Comparison of ENCODE assay signal across 10 mouse cellular contexts in the genomic region with DNA sequence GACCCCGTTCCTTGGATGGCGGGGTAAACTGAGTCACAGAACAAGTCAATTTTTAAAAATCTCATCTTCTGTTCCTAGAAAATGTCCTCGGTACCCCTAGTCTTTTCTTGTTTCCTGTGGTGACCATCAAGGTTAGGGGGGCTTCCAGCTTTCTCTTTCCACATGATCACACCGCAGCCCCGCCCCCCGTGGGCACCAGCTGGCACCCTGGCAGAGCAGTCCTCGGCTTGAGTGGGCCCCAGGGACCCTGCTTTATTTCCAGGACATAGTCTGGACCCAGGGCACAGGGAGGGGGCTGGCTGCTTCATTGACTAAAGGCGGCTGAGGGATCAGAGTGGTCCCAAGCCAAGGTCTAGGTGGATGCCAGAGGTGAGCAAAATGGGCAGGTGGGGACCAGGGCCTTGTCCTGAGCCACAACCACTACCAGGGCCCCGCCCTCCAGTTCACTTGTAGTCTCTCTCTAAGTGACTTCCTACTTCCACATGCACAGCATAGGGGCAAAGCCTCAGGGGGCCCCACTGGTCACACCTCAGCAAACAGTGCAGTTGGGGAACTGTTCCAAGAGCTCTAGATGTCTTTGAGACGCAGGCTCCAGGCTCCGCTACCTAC. TPM values are rescaled to one million over a fixed set of nuclear protein-coding genes. Genes with fewer than 3 reads are reported as not detected.
DNase-seq lines count a peak whose midpoint lies in the region; ATAC-seq and TF ChIP-seq lines count a peak whose summit lies in the region.
"Had no signal": no experiment of that assay in that cellular context is flagged by ENCODE, and none has a peak within 500 bp of the region (broad histone marks: within the 10 kb centered on the region; RNA-seq: fewer than 3 reads in every experiment).

No protein-coding gene starts in this region.

- peak overlapping the region; percentile 60; the same call in 1 of the 2 replicates for H3K9ac ChIP-seq in heart, postnatal 0 days (replicated peaks; ENCODE audit: low read depth, low read length)
- H3K9ac ChIP-seq in forebrain, postnatal 0 days, result peak overlapping the region; percentile 81; the same call in 1 of the 2 replicates
- H3K9ac ChIP-seq in midbrain, embryonic 14.5 days (replicated peaks; ENCODE audit: low read length), result peak overlapping the region; percentile 60

- TF ChIP-seq EP300 in heart, postnatal 0 days (IDR thresholded peaks at IDR 0.05; ENCODE audit: low read depth), result no peak

- H3K27me3 ChIP-seq in heart, postnatal 0 days (ENCODE audit: control insufficient read depth, insufficient read depth, low read length), result peaks cover 69% of the 10 kb centered on the region
- 0 out of 2 replicates have a peak, but pooled peaks cover 7% of the 10 kb centered on the region for H3K27me3 ChIP-seq in forebrain, postnatal 0 days (ENCODE audit: insufficient read depth, low read length)
- peaks cover 67% of the 10 kb centered on the region for H3K27me3 ChIP-seq in midbrain, embryonic 14.5 days (ENCODE audit: control insufficient read depth, insufficient read depth, low read length)

- H3K4me2 ChIP-seq in heart, postnatal 0 days (ENCODE audit: low read depth, low read length), result peak overlapping the region; percentile 99
- peak overlapping the region; percentile 97 for H3K4me2 ChIP-seq in forebrain, postnatal 0 days (ENCODE audit: low read depth)
- peak overlapping the region; percentile 94 for H3K4me2 ChIP-seq in midbrain, embryonic 14.5 days (ENCODE audit: low read length)

- H3K4me1 ChIP-seq in heart, postnatal 0 days (ENCODE audit: control insufficient read depth, insufficient read depth), result no peaks in the 10 kb centered on the region
- H3K4me1 ChIP-seq in brown adipose tissue, adult 24 weeks (ENCODE audit: control insufficient read depth, insufficient read depth, insufficient read length, low read length), result 0 out of 2 replicates have a peak, but pooled peaks cover 2% of the 10 kb centered on the region
- H3K4me1 ChIP-seq in forebrain, postnatal 0 days (ENCODE audit: insufficient read depth), result peaks cover 10% of the 10 kb centered on the region
- peaks cover 24% of the 10 kb centered on the region for H3K4me1 ChIP-seq in midbrain, embryonic 14.5 days (ENCODE audit: control insufficient read depth, insufficient read depth, low read length)

- H3K9me3 ChIP-seq in heart, postnatal 0 days (replicated peaks; ENCODE audit: control insufficient read depth, low read length), result no peaks in the 10 kb centered on the region
- no peaks in the 10 kb centered on the region for H3K9me3 ChIP-seq in forebrain, postnatal 0 days (ENCODE audit: low read length)
- no peaks in the 10 kb centered on the region for H3K9me3 ChIP-seq in midbrain, embryonic 14.5 days (ENCODE audit: control insufficient read depth, low read length)
- H3K9me3 ChIP-seq: G1E had no signal

- no peak for ATAC-seq in heart, postnatal 0 days (ENCODE audit: insufficient read depth, low read depth)
- no peak for ATAC-seq in forebrain, postnatal 0 days
- ATAC-seq in midbrain, embryonic 14.5 days (ENCODE audit: low FRiP score, low TSS enrichment), result no peak
- ATAC-seq: inflammation-experienced regulatory T-cells, adult 6 months had no signal

- no peak for DNase-seq in heart, postnatal 0 days (ENCODE audit: low spot score)
- DNase-seq in heart, postnatal 10 days, result no peak
- no peak for DNase-seq in forebrain, postnatal 0 days
- peak; percentile 40 for DNase-seq in midbrain, embryonic 14.5 days
- no peak for DNase-seq in layer of hippocampus, adult 9-10 months (ENCODE audit: low spot score)
- no peak for DNase-seq in left cerebral cortex, postnatal 36 days (ENCODE audit: low spot score in 2 of 2)
- no peak for DNase-seq in right cerebral cortex, postnatal 10 days (ENCODE audit: low spot score in 2 of 2)

- no peak for TF ChIP-seq CTCF in heart, postnatal 0 days (IDR thresholded peaks at IDR 0.05; ENCODE audit: low read depth)
- TF ChIP-seq CTCF in forebrain, postnatal 0 days (IDR thresholded peaks at IDR 0.05; ENCODE audit: low read depth), result no peak

- H3K27ac ChIP-seq in heart, postnatal 0 days (ENCODE audit: low read depth), result no peak overlapping the region
- no peak overlapping the region for H3K27ac ChIP-seq in brown adipose tissue, adult 24 weeks (replicated peaks; ENCODE audit: low read depth, low read length)
- H3K27ac ChIP-seq in forebrain, postnatal 0 days (ENCODE audit: low read depth, low read length), result peak overlapping the region; percentile 95
- H3K27ac ChIP-seq in midbrain, embryonic 14.5 days (replicated peaks; ENCODE audit: low read depth, low read length), result peak overlapping the region; percentile 82

- H3K4me3 ChIP-seq in heart, postnatal 0 days (ENCODE audit: low read depth, low read length), result peak overlapping the region; percentile 62
- peak overlapping the region; percentile 48 for H3K4me3 ChIP-seq in brown adipose tissue, adult 24 weeks (ENCODE audit: insufficient read depth, low read depth, low read length)
- peak overlapping the region; percentile 50; the same call in 1 of the 2 replicates for H3K4me3 ChIP-seq in forebrain, postnatal 0 days (ENCODE audit: low read depth, low read length)
- peak overlapping the region; percentile 47 for H3K4me3 ChIP-seq in midbrain, embryonic 14.5 days (replicated peaks; ENCODE audit: low read depth, low read length)

- WGBS in heart, postnatal 0 days, result 25% methylated on average over 11 of the region's 11 CpGs
- 19% methylated on average over 11 of the region's 11 CpGs for WGBS in forebrain, postnatal 0 days
- 7% methylated on average over 11 of the region's 11 CpGs for WGBS in midbrain, embryonic 14.5 days

- intact Hi-C loops in heart, postnatal 10 days (cut with DNase I), result loop anchor here (5.0 kb wide), 2 partner anchors 98 to 258 kb away; a partner anchor contains a TSS
- intact Hi-C loops in left cerebral cortex, postnatal 36 days (cut with DNase I), result loop anchor here (5.0 to 10.0 kb wide), 2 partner anchors 98 to 205 kb away; a partner anchor contains a TSS

- no peaks in the 10 kb centered on the region for H3K36me3 ChIP-seq in heart, postnatal 0 days (replicated peaks; ENCODE audit: control insufficient read depth, insufficient read depth, low read length)
- H3K36me3 ChIP-seq in forebrain, postnatal 0 days (ENCODE audit: insufficient read depth), result no peaks in the 10 kb centered on the region
- H3K36me3 ChIP-seq in midbrain, embryonic 14.5 days (ENCODE audit: control insufficient read depth, insufficient read depth, low read length), result no peaks in the 10 kb centered on the region
- H3K36me3 ChIP-seq: G1E had no signal

RNA-seq across cellular contexts. Expression of a gene that starts 8.4 kb away (rescaled TPM):
- total RNA-seq in heart, postnatal 0 days (2014; rRNA removed; ENCODE audit: low replicate concordance), result 16.3 and 18.6 TPM in 2 replicates
- 32.1 and 38.5 TPM in 2 replicates for polyA plus RNA-seq in heart, postnatal 0 days (2015; fragmentation: Nextera tagmentation; extraction: Ambion mirVana)
- total RNA-seq in heart, postnatal 10 days (2021), result 1 to 10 TPM; 2.7 to 4.0 TPM
- not detected in 2 replicates for polyA plus RNA-seq in brown adipose tissue, adult 24 weeks (2012; ENCODE audit: insufficient read depth, insufficient read length, missing spikeins)
- total RNA-seq in forebrain, postnatal 0 days (2014; rRNA removed), result 19.4 and 32.5 TPM in 2 replicates
- 91.4 and 121 TPM in 2 replicates for polyA plus RNA-seq in forebrain, postnatal 0 days (2015; fragmentation: Nextera tagmentation; extraction: Ambion mirVana)
- 0.95 and 1.2 TPM in 2 replicates for polyA plus RNA-seq in midbrain, embryonic 14.5 days (2014; fragmentation: Nextera tagmentation; extraction: Ambion mirVana)
- total RNA-seq in left cerebral cortex, postnatal 36 days (2021), result 100 to 1,000 TPM; 225 to 274 TPM
- total RNA-seq: G1E had no signal
- polyA plus RNA-seq: G1E; inflammation-experienced regulatory T-cells, adult 6 months had no signal

RNA-seq across cellular contexts. Expression of a gene that starts 10.3 kb away (rescaled TPM):
- total RNA-seq in heart, postnatal 0 days (2014; rRNA removed; ENCODE audit: low replicate concordance), result not detected in 2 replicates
- not detected in 2 replicates for polyA plus RNA-seq in heart, postnatal 0 days (2015; fragmentation: Nextera tagmentation; extraction: Ambion mirVana)
- not detected for total RNA-seq in heart, postnatal 10 days (2021)
- not detected in 2 replicates for polyA plus RNA-seq in brown adipose tissue, adult 24 weeks (2012; ENCODE audit: insufficient read depth, insufficient read length, missing spikeins)
- 133 and 140 TPM in 2 replicates for total RNA-seq in forebrain, postnatal 0 days (2014; rRNA removed)
- 74.9 and 77.3 TPM in 2 replicates for polyA plus RNA-seq in forebrain, postnatal 0 days (2015; fragmentation: Nextera tagmentation; extraction: Ambion mirVana)
- polyA plus RNA-seq in midbrain, embryonic 14.5 days (2014; fragmentation: Nextera tagmentation; extraction: Ambion mirVana), result 10.9 and 12.7 TPM in 2 replicates
- total RNA-seq in left cerebral cortex, postnatal 36 days (2021), result 10 to 100 TPM; 65.2 to 77.3 TPM
- polyA plus RNA-seq: G1E; inflammation-experienced regulatory T-cells, adult 6 months had no signal

RNA-seq across cellular contexts. Expression of a gene that starts 18.4 kb away (rescaled TPM):
- 44.8 and 53.6 TPM in 2 replicates for total RNA-seq in heart, postnatal 0 days (2014; rRNA removed; ENCODE audit: low replicate concordance)
- polyA plus RNA-seq in heart, postnatal 0 days (2015; fragmentation: Nextera tagmentation; extraction: Ambion mirVana), result 34.7 and 35.3 TPM in 2 replicates
- 10 to 100 TPM; 23.9 to 24.5 TPM for total RNA-seq in heart, postnatal 10 days (2021)
- 5.3 and 8.1 TPM in 2 replicates for polyA plus RNA-seq in brown adipose tissue, adult 24 weeks (2012; ENCODE audit: insufficient read depth, insufficient read length, missing spikeins)
- 36.2 and 39.4 TPM in 2 replicates for total RNA-seq in forebrain, postnatal 0 days (2014; rRNA removed)
- 31.6 and 32.2 TPM in 2 replicates for polyA plus RNA-seq in forebrain, postnatal 0 days (2015; fragmentation: Nextera tagmentation; extraction: Ambion mirVana)
- 34.5 and 36.0 TPM in 2 replicates for polyA plus RNA-seq in midbrain, embryonic 14.5 days (2014; fragmentation: Nextera tagmentation; extraction: Ambion mirVana)
- 10 to 100 TPM; 35.9 to 39.3 TPM for total RNA-seq in left cerebral cortex, postnatal 36 days (2021)

RNA-seq across cellular contexts. Expression of a gene that starts 43.8 kb away (rescaled TPM):
- total RNA-seq in heart, postnatal 0 days (2014; rRNA removed; ENCODE audit: low replicate concordance), result 293 and 299 TPM in 2 replicates
- polyA plus RNA-seq in heart, postnatal 0 days (2015; fragmentation: Nextera tagmentation; extraction: Ambion mirVana), result 455 and 518 TPM in 2 replicates
- 100 to 1,000 TPM; 469 to 500 TPM for total RNA-seq in heart, postnatal 10 days (2021)
- polyA plus RNA-seq in brown adipose tissue, adult 24 weeks (2012; ENCODE audit: insufficient read depth, insufficient read length, missing spikeins), result 41.6 and 83.6 TPM in 2 replicates
- 0.23 TPM in 1 of 2 replicates, not detected in the other for total RNA-seq in forebrain, postnatal 0 days (2014; rRNA removed)
- not detected in 2 replicates for polyA plus RNA-seq in forebrain, postnatal 0 days (2015; fragmentation: Nextera tagmentation; extraction: Ambion mirVana)
- polyA plus RNA-seq in midbrain, embryonic 14.5 days (2014; fragmentation: Nextera tagmentation; extraction: Ambion mirVana), result 0.31 TPM in 1 of 2 replicates, not detected in the other
- total RNA-seq in left cerebral cortex, postnatal 36 days (2021), result 10 to 100 TPM; 11.8 to 14.4 TPM
- total RNA-seq: G1E had no signal
- polyA plus RNA-seq: G1E; inflammation-experienced regulatory T-cells, adult 6 months had no signal

RNA-seq across cellular contexts. Expression of a gene that starts 46.5 kb away (rescaled TPM):
- 4.2 TPM in 1 of 2 replicates, not detected in the other for total RNA-seq in heart, postnatal 0 days (2014; rRNA removed; ENCODE audit: low replicate concordance)
- polyA plus RNA-seq in heart, postnatal 0 days (2015; fragmentation: Nextera tagmentation; extraction: Ambion mirVana), result 0.26 TPM in 1 of 2 replicates, not detected in the other
- total RNA-seq in heart, postnatal 10 days (2021), result under 1 TPM in 1 of 2 experiments, not detected in 1; 0.31 TPM
- not detected in 2 replicates for polyA plus RNA-seq in brown adipose tissue, adult 24 weeks (2012; ENCODE audit: insufficient read depth, insufficient read length, missing spikeins)
- total RNA-seq in forebrain, postnatal 0 days (2014; rRNA removed), result 1.0 and 1.8 TPM in 2 replicates
- polyA plus RNA-seq in forebrain, postnatal 0 days (2015; fragmentation: Nextera tagmentation; extraction: Ambion mirVana), result 1.7 and 3.5 TPM in 2 replicates
- polyA plus RNA-seq in midbrain, embryonic 14.5 days (2014; fragmentation: Nextera tagmentation; extraction: Ambion mirVana), result 0.62 and 1.1 TPM in 2 replicates
- under 1 TPM; 0.34 to 0.47 TPM for total RNA-seq in left cerebral cortex, postnatal 36 days (2021)
- total RNA-seq: G1E had no signal
- polyA plus RNA-seq: G1E; inflammation-experienced regulatory T-cells, adult 6 months had no signal

Comparison
In these comparisons a context has a peak if more than half of its experiments do, and no peak if none do; other contexts are left out.
1. H3K27ac ChIP-seq: peak in forebrain, postnatal 0 days (single experiment) and midbrain, embryonic 14.5 days (single experiment); none in heart, postnatal 0 days (single experiment) and brown adipose tissue, adult 24 weeks (single experiment).
2. RNA of a gene that starts 10.3 kb away (total RNA-seq): 133 to 140 TPM in forebrain, postnatal 0 days and 65.2 to 77.3 TPM in left cerebral cortex, postnatal 36 days; not detected in heart, postnatal 0 days and not detected in heart, postnatal 10 days; every median in the first group is over 10 times any median in the second.
3. Peak in every context shown above with its lines, with median percentiles within 50 percentile points of each other: H3K4me2 ChIP-seq, H3K4me3 ChIP-seq and H3K9ac ChIP-seq.